Mouse (Mus musculus) lung, adult 2 months (tissue): ENCODE measurements around the gene Grk5. TPM values are rescaled to one million over a fixed set of nuclear protein-coding genes. Genes with fewer than 3 reads are reported as not detected.
"Not testable (repeated sequence)": the region's sequence is repeated elsewhere in the genome, so short reads cannot be mapped to it uniquely, and the experiment has no call there.

ENCODE experiments used
- DNase-seq: peaks from one replicate; pipeline ENCODE4 v3.0.0; 2022
- H3K4me1 ChIP-seq: fragments of 200-500 bp; 2 replicates; pipeline ENCODE4 v1.6.1; 2011; ENCODE audit warnings: low read length; ENCODE audit not compliant: control insufficient read depth, insufficient read depth
- H3K4me3 ChIP-seq: fragments of 200-500 bp; replicated peaks from 2 replicates; pipeline ENCODE3; 2011; ENCODE audit warnings: low read depth, mild to moderate bottlenecking, control low read depth, low read length; ENCODE audit errors: extremely low read depth
- CTCF ChIP-seq: fragments of 200-500 bp; IDR thresholded peaks from 2 replicates; pipeline ENCODE4 v1.5.1; 2011; ENCODE audit warnings: mild to moderate bottlenecking, low read length, control low read depth; ENCODE audit not compliant: insufficient read depth
- POLR2A ChIP-seq: fragments of 200-500 bp; IDR thresholded peaks from 2 replicates; pipeline ENCODE4 v1.6.1; 2011; ENCODE audit warnings: low read depth, mild to moderate bottlenecking, control low read depth, low read length, borderline replicate concordance; ENCODE audit errors: extremely low read depth
- WGBS: fragments of 180-500 bp; shearing (Covaris S2); methylation state at CpG from one replicate; pipeline ENCODE4 v1.1.7; 2018; 5-methylcytosine and 5-hydroxymethylcytosine counted together
- polyA plus RNA-seq: library from polyadenylated mRNA; depleted of rRNA; stranded (reverse); fragments of >200 nt; gene quantifications from 2 replicates; pipeline ENCODE4 v1.2.3, GENCODE M21; 2012; rRNA removed

Grk5 gene
- 7.4 and 10.8 TPM in 2 replicates for polyA plus RNA-seq

DNA sequence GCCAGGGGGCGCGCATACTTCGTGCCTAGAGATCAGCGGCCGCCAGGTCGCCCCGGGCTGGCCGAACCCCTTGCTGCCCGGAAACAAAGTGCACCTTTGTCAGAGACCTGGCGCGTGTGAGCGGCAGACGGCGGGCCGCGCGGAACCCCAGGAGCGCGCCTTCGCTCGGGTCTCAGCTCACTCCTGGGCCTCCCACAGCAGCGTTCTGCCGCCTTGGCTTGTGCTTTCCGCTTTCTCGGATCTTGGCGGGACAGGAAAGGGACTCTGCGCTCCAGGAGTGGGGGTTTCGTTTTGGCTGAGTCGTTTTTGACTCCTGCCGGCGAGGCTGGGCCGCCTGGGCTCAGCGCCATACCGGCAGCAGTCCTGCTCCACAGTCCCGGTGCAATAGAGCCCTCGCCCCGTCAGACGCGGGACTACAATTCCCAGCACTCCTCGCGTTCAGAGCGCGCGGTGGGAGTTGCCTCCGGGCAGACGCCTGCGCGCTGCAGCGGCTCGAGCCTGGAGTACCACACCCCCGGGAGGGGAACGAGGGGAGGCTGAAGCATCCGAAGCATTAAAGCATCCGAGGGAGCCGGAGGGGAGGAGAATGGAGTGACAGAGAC is at the start of gene Grk5:
Grk5 (plus strand) TSS at position 36 of the 602 bp plus-strand sequence.
- DNase-seq: peak; percentile 92
- TF ChIP-seq CTCF (peak; percentile 63), POLR2A (peak; percentile 39; the same call in 1 of the 2 replicates)
- Histone ChIP-seq H3K4me3 (peak within 1 kb of the TSS; percentile 91), H3K4me1 (peaks cover under 1% of the 10 kb centered on the region)
- under 1% methylated on average over 53 of the region's 55 CpGs for whole genome bisulfite sequencing

- Histone ChIP-seq H3K4me3 (no peak overlapping the region), H3K4me1 (no peaks in the 10 kb centered on the region)
- DNase-seq: no peak
- TF ChIP-seq POLR2A: no peak
- TF ChIP-seq CTCF: no peak
These were observed 46.2 kb upstream of the Grk5 start for GRCm38 (mm10) chr19:60843324-60843723.

GRCm38 (mm10) chr19:60845731-60846130 is 43.8 kb upstream of the Grk5 start:
- Histone ChIP-seq H3K4me1 (no peaks in the 10 kb centered on the region), H3K4me3 (no peak overlapping the region)
- TF ChIP-seq POLR2A (no peak), CTCF (no peak)
- no peak for DNase-seq

GRCm38 (mm10) chr19:60860868-60861700 is 28.5 kb upstream of the Grk5 start, which contains the start of gene Sfxn4:
TSS of gene Sfxn4 (minus strand) at chr19:60861479.
- 3% methylated on average over 30 of the region's 30 CpGs for whole genome bisulfite sequencing
- DNase-seq: peak; percentile 89
- peak within 1 kb of the TSS; percentile 64 for H3K4me3 ChIP-seq
- no peaks in the 10 kb centered on the region for H3K4me1 ChIP-seq
- TF ChIP-seq CTCF: no peak
- TF ChIP-seq POLR2A: peak; percentile 85; the same call in 1 of the 2 replicates

DNA sequence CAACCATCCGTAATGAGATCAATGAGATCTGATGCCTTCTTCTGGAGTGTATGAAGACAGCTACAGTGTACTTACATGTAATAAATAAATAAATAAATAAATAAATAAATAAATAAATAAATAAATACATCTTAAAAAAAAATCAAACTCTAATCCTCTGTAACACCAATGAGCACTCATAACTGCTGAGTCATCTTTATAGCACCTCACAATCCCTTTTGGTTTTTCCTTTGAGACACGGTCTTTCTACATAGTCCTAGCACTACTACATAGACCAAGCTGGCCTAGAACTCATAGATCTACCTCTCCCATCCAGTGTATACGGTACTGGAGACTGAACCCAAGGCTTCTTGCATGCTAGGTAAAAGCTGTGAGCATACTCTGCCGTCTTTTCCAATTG is 23.4 kb upstream of the Grk5 start:
- 98% methylated on average over 4 of the region's 4 CpGs for whole genome bisulfite sequencing
- not testable (repeated sequence) for H3K4me1 ChIP-seq, DNase-seq

DNA sequence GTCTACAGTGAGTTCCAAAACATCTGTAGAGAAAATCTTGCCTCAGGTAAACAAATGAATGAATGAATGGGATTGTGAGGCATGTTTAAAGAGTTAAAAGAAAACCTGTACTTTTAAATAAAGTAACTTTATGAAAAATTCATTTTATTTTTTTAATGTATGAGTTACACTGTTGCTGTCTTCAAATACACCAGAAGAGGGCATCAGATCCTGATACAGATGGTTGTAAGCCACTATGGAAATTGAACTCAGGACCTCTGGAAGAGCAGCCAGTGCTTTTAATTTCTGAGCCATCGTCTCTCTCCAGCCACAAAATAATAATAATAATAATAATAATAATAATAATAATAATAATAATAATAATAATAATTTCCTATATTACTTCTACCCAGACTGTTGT is 19.1 kb upstream of the Grk5 start:
- 88% methylated on average over 1 of the region's 1 CpGs for WGBS

More for the DNA sequence above, 23.4 kb upstream of the Grk5 start:
- H3K4me3 ChIP-seq: not testable (repeated sequence)

GRCm38 (mm10) chr19:60871366-60871765 is 18.2 kb upstream of the Grk5 start:
- TF ChIP-seq CTCF (no peak), POLR2A (no peak)
- WGBS: 89% methylated on average over 5 of the region's 5 CpGs
- no peak for DNase-seq
- H3K4me1 ChIP-seq: peaks cover 3% of the 10 kb centered on the region; the same call in 1 of the 2 replicates
- H3K4me3 ChIP-seq: no peak overlapping the region

More for the DNA sequence above, 19.1 kb upstream of the Grk5 start:
- Histone ChIP-seq H3K4me1 (peaks cover 3% of the 10 kb centered on the region; the same call in 1 of the 2 replicates), H3K4me3 (no peak overlapping the region)
- DNase-seq: no peak
- TF ChIP-seq POLR2A (no peak), CTCF (no peak)

DNA sequence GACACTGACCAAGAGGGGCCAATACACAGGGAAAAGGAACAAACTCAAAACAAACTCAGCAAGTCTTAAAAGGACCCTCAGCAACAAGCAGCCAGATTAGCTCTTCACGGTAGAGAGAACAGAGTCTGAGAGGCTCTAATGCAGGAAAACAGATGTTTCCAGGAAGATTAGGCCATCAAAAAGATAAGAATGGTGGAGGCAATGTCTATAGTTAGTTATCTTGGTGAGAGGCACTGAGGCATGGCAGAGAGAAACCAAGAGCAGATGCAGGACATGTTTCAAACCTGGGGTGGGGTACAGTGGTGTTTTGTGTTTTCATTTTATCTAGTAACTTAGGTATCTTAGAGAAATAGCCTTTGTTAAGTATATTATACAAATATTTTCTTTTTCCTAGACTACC is 17.3 kb upstream of the Grk5 start:
- no peak for DNase-seq
- TF ChIP-seq CTCF (no peak), POLR2A (no peak)
- H3K4me3 ChIP-seq: no peak overlapping the region
- WGBS: 15% methylated on average over 1 of the region's 1 CpGs
- peaks cover 3% of the 10 kb centered on the region; the same call in 1 of the 2 replicates for H3K4me1 ChIP-seq

DNA sequence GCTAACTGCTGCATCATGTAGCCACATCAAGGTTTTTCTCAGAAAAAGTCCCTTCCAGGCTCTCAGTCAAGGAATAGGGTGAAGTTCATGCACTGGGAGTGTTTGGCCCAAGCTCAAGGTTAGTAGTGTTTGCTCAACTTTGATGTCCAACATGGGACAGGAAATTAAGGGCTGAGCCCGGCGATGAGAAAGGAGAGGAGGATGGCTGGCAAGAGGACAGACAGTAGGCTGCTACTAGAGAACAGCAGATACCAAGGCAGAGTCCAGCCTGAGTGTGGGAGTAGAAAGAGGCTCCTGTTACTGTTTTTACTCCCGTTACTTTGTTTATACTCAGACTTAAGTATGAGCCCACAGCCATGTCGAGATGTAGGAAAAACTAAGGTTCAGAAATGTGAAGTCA is 16.0 kb upstream of the Grk5 start:
- whole genome bisulfite sequencing: 3% methylated on average over 4 of the region's 4 CpGs
- peak; percentile 19 for DNase-seq
- Histone ChIP-seq H3K4me3 (peak overlapping the region; percentile 68), H3K4me1 (peaks cover 3% of the 10 kb centered on the region; the same call in 1 of the 2 replicates)
- TF ChIP-seq POLR2A: no peak
- TF ChIP-seq CTCF: no peak

- peak; percentile 99 for DNase-seq
- TF ChIP-seq CTCF (0 out of 2 replicates have a peak, but pooled peaks have one; percentile 0), POLR2A (peak; percentile 96)
- Histone ChIP-seq H3K4me1 (peaks cover 3% of the 10 kb centered on the region; the same call in 1 of the 2 replicates), H3K4me3 (peak within 1 kb of the TSS; percentile 68)
- WGBS: under 1% methylated on average over 28 of the region's 28 CpGs
These were observed 15.4 kb upstream of the Grk5 start, which contains the start of gene Prdx3 for GRCm38 (mm10) chr19:60874064-60874694. TSS of gene Prdx3 (minus strand) at chr19:60874556.
